9 mouse cellular contexts compared by ENCODE assay signal in the genomic region with DNA sequence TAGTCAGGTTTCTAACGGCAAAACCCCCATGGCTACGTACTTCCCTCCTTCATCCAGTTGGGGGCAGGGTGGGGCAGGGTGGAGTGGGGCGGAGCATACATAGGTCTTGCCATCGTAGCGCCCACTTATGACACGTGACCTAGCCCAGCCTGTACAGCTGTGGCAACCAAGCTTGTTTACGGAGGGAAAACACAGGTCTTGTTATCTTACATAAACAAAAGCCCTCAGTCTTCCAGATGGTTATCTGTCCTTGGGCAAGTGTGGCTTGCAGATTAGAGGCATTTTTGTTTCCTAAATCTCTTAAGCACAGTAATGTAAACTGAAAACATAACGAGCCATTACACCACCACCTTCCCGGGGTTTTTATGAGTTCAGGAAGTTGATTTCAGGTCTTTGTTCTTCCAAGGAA. TPM values are rescaled to one million over a fixed set of nuclear protein-coding genes. Genes with fewer than 3 reads are reported as not detected.
DNase-seq lines count a peak whose midpoint lies in the region; ATAC-seq and TF ChIP-seq lines count a peak whose summit lies in the region.
"Had no signal": no experiment of that assay in that cellular context is flagged by ENCODE, and none has a peak within 500 bp of the region (broad histone marks: within the 10 kb centered on the region; RNA-seq: fewer than 3 reads in every experiment).

No protein-coding gene starts in this region.

- peak; percentile 37; the same call in 1 of the 2 replicates for TF ChIP-seq CTCF in small intestine, adult 2 months (IDR thresholded peaks at IDR 0.05; ENCODE audit: extremely low read depth, insufficient read length, insufficient replicate concordance, low read depth, low read length)
- no peak for TF ChIP-seq CTCF in cerebellum, adult 2 months (IDR thresholded peaks at IDR 0.05; ENCODE audit: borderline replicate concordance, insufficient read depth, low read depth, low read length)

- ATAC-seq in liver, embryonic 12.5 days: peak; percentile 87

- H3K4me2 ChIP-seq in liver, embryonic 12.5 days: peak overlapping the region; percentile 37
- H3K4me2 ChIP-seq: neural tube, embryonic 13.5 days had no signal

- peak; percentile 12 for DNase-seq in gastrocnemius, postnatal 25 days
- no peak for DNase-seq in gastrocnemius, adult 18-20 months (ENCODE audit: low spot score)
- DNase-seq in c-Kit-positive CD71-negative TER-119-negative erythroid progenitor cells, embryonic 14.5 days (ENCODE audit: low read depth): peak; percentile 89
- DNase-seq in gastrocnemius, adult 8-10 months (ENCODE audit: low spot score in 2 of 2): no peak
- DNase-seq in cerebellum, adult 2 months: no peak
- no peak for DNase-seq in kidney, postnatal 10 days

- TF ChIP-seq POLR2A in small intestine, adult 2 months (IDR thresholded peaks at IDR 0.05; ENCODE audit: low read depth, low read length): no peak
- TF ChIP-seq POLR2A in cerebellum, adult 2 months (IDR thresholded peaks at IDR 0.05; ENCODE audit: borderline replicate concordance, insufficient read depth, low read length): no peak

- peak overlapping the region; percentile 20 for H3K4me3 ChIP-seq in liver, embryonic 12.5 days
- H3K4me3 ChIP-seq in small intestine, adult 2 months (ENCODE audit: low read depth, low read length): no peak overlapping the region
- no peak overlapping the region for H3K4me3 ChIP-seq in cerebellum, adult 2 months (replicated peaks; ENCODE audit: insufficient read depth, low read depth, low read length)
- H3K4me3 ChIP-seq: neural tube, embryonic 13.5 days had no signal

- WGBS in liver, embryonic 12.5 days (ENCODE audit: insufficient replicate concordance): 28% methylated on average over 9 of the region's 9 CpGs
- WGBS in small intestine, adult 2 months: 9% methylated on average over 9 of the region's 9 CpGs
- WGBS in cerebellum, adult 2 months: 79% methylated on average over 9 of the region's 9 CpGs

- H3K9ac ChIP-seq in liver, embryonic 12.5 days: no peak overlapping the region
- H3K9ac ChIP-seq: neural tube, embryonic 13.5 days had no signal

- peaks cover 9% of the 10 kb centered on the region for H3K4me1 ChIP-seq in liver, embryonic 12.5 days
- no peaks in the 10 kb centered on the region for H3K4me1 ChIP-seq in small intestine, adult 2 months (ENCODE audit: control insufficient read depth, insufficient read depth, insufficient read length, low read length)
- no peaks in the 10 kb centered on the region for H3K4me1 ChIP-seq in cerebellum, adult 2 months (ENCODE audit: control insufficient read depth, insufficient read depth, low read length)
- H3K4me1 ChIP-seq: neural tube, embryonic 13.5 days had no signal

- no peaks in the 10 kb centered on the region for H3K9me3 ChIP-seq in liver, embryonic 12.5 days (replicated peaks)
- H3K9me3 ChIP-seq: neural tube, embryonic 13.5 days had no signal

- no peaks in the 10 kb centered on the region for H3K36me3 ChIP-seq in liver, embryonic 12.5 days
- no peaks in the 10 kb centered on the region for H3K36me3 ChIP-seq in small intestine, adult 2 months (ENCODE audit: control insufficient read depth, insufficient read depth, low read length)
- H3K36me3 ChIP-seq: neural tube, embryonic 13.5 days had no signal

- no peak overlapping the region for H3K27ac ChIP-seq in liver, embryonic 12.5 days
- H3K27ac ChIP-seq in small intestine, adult 2 months (ENCODE audit: insufficient read depth, low read depth, low read length): no peak overlapping the region
- no peak overlapping the region for H3K27ac ChIP-seq in cerebellum, adult 2 months (ENCODE audit: insufficient read depth, low read length)
- H3K27ac ChIP-seq: neural tube, embryonic 13.5 days had no signal

- H3K27me3 ChIP-seq in liver, embryonic 12.5 days (replicated peaks): no peaks in the 10 kb centered on the region
- H3K27me3 ChIP-seq in small intestine, adult 2 months (ENCODE audit: control insufficient read depth, insufficient read depth, low read length): no peaks in the 10 kb centered on the region
- H3K27me3 ChIP-seq in cerebellum, adult 2 months (ENCODE audit: control insufficient read depth, insufficient read depth, low read length): no peaks in the 10 kb centered on the region
- H3K27me3 ChIP-seq: neural tube, embryonic 13.5 days had no signal

RNA-seq across cellular contexts. Expression of a gene that starts 7.4 kb away (rescaled TPM):
- total RNA-seq in gastrocnemius, postnatal 25 days (2021): not detected
- total RNA-seq in gastrocnemius, adult 18-20 months (2021): not detected
- polyA plus RNA-seq in liver, embryonic 12.5 days (2016; fragmentation: Nextera tagmentation; extraction: Ambion mirVana): not detected in 2 replicates
- polyA plus RNA-seq in small intestine, adult 2 months (2012; rRNA removed): 5.8 TPM in 1 of 2 replicates, not detected in the other
- not detected for total RNA-seq in gastrocnemius, adult 8-10 months (2022)
- polyA plus RNA-seq in cerebellum, adult 2 months (2012; rRNA removed): 0.03 TPM in 1 of 2 replicates, not detected in the other
- polyA plus RNA-seq: neural tube, embryonic 13.5 days had no signal

RNA-seq across cellular contexts. Expression of a gene that starts 45.1 kb away (rescaled TPM):
- total RNA-seq in gastrocnemius, postnatal 25 days (2021): 10 to 100 TPM; 13.2 to 14.7 TPM
- 1 to 10 TPM; 5.2 to 8.2 TPM for total RNA-seq in gastrocnemius, adult 18-20 months (2021)
- polyA plus RNA-seq in liver, embryonic 12.5 days (2016; fragmentation: Nextera tagmentation; extraction: Ambion mirVana): 6.9 and 7.2 TPM in 2 replicates
- polyA plus RNA-seq in small intestine, adult 2 months (2012; rRNA removed): 31.6 and 36.2 TPM in 2 replicates
- total RNA-seq in gastrocnemius, adult 8-10 months (2022): 1 to 10 TPM; 5.4 to 9.4 (median 8.1) TPM
- polyA plus RNA-seq in cerebellum, adult 2 months (2012; rRNA removed): 18.1 and 20.9 TPM in 2 replicates

Comparison
In these comparisons a context has a peak if more than half of its experiments do, and no peak if none do; other contexts are left out.
1. DNase-seq: peak in gastrocnemius, postnatal 25 days (single experiment) and c-Kit-positive CD71-negative TER-119-negative erythroid progenitor cells, embryonic 14.5 days (single experiment); none in gastrocnemius, adult 18-20 months (single experiment), gastrocnemius, adult 8-10 months (0 of 2), cerebellum, adult 2 months (0 of 2) and kidney, postnatal 10 days (single experiment).